Mouse (Mus musculus) spleen, postnatal 14 days (tissue): Measurements from ENCODE around the gene Gm595.

Experiments
- DNase-seq, 2 experiments: peaks; one replicate each; pipeline ENCODE4 v3.0.0; 2021 to 2022; ENCODE audit warnings: low spot score in 2 of 2

Gm595 gene

DNA sequence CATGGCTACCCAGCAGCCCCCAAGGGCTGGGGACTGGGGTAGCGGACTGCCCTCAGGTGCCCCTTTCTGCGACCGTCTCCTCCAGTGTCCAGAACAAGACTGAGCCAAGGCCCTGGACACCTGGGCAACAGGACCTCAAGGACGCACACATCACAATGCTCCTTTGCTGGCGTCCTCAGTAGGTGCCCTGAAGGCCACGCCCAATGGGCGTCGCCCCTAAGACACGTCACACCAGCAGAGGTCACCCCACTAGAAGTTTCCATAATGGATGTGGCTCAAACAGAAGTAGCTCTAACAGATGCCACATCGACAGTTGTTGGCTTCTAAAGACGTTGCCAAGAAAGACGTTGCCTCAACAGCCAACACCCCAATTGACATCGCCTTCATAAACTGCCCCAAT lies at the start of gene Gm595:
Gm595 (minus strand) TSS at position 101 of the 400 bp plus-strand sequence.
- DNase-seq = no peak

DNA sequence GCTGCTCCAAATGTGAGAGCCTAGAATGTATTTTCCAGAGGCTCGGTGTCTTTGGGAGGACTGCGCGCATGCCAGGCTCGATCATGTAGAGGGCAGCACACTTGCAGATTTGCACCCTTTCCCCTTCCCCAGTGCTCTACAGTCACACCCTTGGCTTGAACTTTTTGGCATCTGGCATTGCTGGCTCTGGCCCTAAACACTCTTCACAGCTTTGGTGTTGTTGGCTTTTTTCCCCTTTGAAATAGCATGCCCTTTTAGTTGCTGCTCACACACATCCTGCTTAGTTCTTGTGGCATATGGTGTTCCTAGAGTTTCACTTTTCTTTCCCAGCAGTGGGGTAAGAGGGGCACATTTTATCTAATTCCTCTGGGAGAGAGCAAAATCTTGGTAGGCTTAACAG lies 30.9 kb upstream of the Gm595 start:
- no peak for DNase-seq

DNA sequence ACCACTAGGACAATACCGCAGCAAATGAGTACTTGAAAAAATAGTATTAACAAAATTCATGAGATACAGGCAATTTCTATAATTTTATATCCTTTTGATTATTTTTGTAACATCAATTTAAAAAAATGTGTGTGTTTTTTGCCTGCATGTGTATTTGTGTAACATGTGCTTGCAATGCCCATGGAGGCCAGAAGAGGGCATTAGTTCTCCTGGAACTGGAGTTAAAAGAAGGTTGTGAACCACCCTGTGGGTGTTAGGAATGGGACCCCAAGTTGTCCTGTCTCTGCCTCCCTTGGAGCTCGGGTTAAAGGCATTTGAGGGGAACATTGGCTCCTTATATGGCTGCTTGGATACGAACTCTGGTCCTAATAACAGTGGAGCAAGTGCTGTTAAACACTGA lies 26.2 kb upstream of the Gm595 start:
- no peak for DNase-seq

DNA sequence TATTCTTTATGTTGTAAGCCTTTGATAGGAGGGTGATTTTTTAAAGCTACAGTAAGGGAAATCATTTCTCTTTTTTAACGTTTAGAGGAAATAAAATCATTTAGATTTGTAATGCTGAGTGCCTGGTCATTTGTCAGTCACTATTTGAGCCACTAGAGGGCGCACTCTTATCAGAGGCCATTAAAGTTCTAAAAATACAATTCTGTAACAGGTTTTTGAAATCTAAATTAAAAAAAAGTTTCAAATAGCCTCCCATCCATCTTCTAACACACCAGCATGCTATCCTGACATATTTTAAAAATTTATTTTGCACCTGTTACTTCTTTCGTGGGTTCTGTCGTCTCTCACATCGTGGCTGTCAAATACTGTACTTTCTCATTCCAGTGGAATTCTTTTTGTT lies 22.0 kb upstream of the Gm595 start:
- DNase-seq = peak in 1 of 2 experiments; percentile 2

DNA sequence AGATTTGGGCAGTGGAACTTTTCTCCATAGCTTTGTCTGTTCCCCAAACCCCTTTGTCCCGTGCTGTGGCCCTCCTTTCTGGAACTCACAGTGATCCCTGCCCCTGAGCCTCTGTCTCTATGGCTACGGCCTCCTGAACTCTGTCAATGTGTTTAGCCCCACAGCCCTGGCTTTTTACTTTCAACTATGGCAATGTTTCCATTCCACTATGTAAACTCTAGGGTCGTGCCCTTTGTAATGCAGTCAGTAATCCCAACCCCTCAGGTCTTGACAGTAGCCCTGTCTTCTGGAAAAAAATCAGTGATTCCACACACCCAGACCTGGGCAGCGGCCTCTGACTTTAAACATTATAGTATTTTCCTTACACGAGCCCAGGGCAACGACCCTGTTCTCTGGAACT lies 19.3 kb upstream of the Gm595 start:
- no peak for DNase-seq

DNA sequence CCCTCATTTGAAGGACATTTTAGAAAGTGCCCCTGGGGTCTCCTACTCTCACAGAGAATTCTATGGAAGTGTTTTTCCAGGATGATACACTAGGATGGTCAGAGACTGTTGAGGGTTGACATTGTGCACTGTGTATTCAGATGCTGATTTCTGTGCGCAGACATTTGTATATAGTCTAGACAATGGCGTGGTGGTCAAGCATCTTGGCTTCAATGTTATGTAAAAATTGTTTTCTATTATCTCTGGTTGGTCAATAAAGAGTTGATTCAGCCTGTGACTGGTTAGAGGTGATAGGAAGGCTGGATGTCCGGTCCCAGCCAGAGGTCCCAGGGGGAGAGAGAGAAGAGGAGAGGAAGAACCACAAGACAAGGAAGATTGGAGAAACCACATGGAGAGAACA lies 16.4 kb upstream of the Gm595 start:
- DNase-seq = no peak

DNA sequence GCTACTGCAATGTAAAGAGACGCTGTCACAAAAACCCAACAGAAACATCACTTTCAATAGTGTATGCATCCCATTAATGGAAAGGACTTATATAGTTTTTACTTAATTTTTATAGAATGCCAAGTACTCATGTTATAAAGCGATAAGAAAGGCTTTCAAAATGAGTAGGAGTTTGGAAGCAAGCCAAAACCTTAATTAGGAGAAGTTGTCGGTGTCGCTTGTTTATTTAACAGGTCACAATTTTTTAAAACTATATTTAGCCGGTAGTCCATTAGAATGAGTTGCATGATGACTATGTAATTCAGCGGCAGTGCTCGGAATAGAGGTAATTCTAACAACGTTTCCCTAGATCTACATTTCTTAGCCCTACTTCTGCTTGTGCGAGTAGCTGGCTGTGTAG lies 12.7 kb upstream of the Gm595 start:
- DNase-seq = no peak

DNA sequence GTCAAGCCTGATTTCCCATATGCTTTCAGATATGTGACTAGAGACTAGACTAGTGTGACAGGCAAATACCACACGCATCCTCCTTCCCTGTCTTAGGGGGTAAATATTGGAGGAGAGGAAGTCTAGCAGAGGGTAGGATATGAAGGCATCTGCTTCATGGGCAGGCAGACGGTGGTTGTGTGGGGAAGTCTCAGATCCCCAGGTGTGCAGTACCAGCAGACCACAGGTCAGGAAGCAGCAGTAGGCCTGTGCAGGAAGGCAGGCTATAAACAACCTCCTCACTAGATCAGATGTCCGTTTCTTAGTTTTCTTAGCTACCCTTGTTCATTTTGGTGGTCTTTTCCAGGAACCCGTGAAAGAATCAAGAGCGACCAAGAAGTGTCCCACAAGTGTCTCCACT lies 7.1 kb upstream of the Gm595 start:
- DNase-seq = no peak
